Mouse (Mus musculus) urinary bladder, postnatal 25 days (tissue): Measurements from ENCODE around the gene Arhgef9.

Experiments used
- DNase-seq: peaks from one replicate; pipeline ENCODE4 v3.0.0; 2022; ENCODE audit warnings: low spot score

The Arhgef9 gene

GRCm38 (mm10) chrX:95196104-95196919, at the start of gene Arhgef9:
Arhgef9 (minus strand) TSS chrX:95196856.
- DNase-seq = no peak

GRCm38 (mm10) chrX:95238896-95239295, 42.2 kb upstream of the Arhgef9 start:
- no peak for DNase-seq

GRCm38 (mm10) chrX:95195363-95196103, 1.1 kb downstream of the Arhgef9 start:
- no peak for DNase-seq

- DNase-seq = peak; percentile 31
These were observed 20.7 kb downstream of the Arhgef9 start for GRCm38 (mm10) chrX:95175978-95176377.

GRCm38 (mm10) chrX:95166317-95166716, 30.3 kb downstream of the Arhgef9 start:
- DNase-seq = peak; percentile 44

- peak; percentile 5 for DNase-seq
These were observed 31.0 kb downstream of the Arhgef9 start for GRCm38 (mm10) chrX:95165671-95166127.

- DNase-seq = no peak
These were observed 32.5 kb downstream of the Arhgef9 start for GRCm38 (mm10) chrX:95164140-95164539.

- DNase-seq = no peak
These were observed 33.2 kb downstream of the Arhgef9 start for GRCm38 (mm10) chrX:95163452-95163851.

GRCm38 (mm10) chrX:95156833-95157386, 39.7 kb downstream of the Arhgef9 start:
- no peak for DNase-seq

- no peak for DNase-seq
These were observed 58.0 kb downstream of the Arhgef9 start for GRCm38 (mm10) chrX:95138636-95139035.

GRCm38 (mm10) chrX:95133502-95133901, 63.2 kb downstream of the Arhgef9 start:
- no peak for DNase-seq

GRCm38 (mm10) chrX:95132996-95133395, 63.7 kb downstream of the Arhgef9 start:
- DNase-seq = no peak

GRCm38 (mm10) chrX:95131783-95132182, 64.9 kb downstream of the Arhgef9 start:
- DNase-seq = no peak

- DNase-seq = no peak
These were observed 73.2 kb downstream of the Arhgef9 start for GRCm38 (mm10) chrX:95123462-95123861.

GRCm38 (mm10) chrX:95104361-95104760, 92.3 kb downstream of the Arhgef9 start:
- DNase-seq = no peak

- DNase-seq = no peak
These were observed 109.0 kb downstream of the Arhgef9 start for GRCm38 (mm10) chrX:95087674-95088073.

GRCm38 (mm10) chrX:95077013-95077699, 119.5 kb downstream of the Arhgef9 start:
- DNase-seq = no peak

GRCm38 (mm10) chrX:95027907-95028306, 168.7 kb downstream of the Arhgef9 start:
- no peak for DNase-seq

- DNase-seq = peak; percentile 61
These were observed 170.2 kb downstream of the Arhgef9 start, which contains the start of gene Spin4 for GRCm38 (mm10) chrX:95026361-95026892. Spin4 (minus strand) TSS chrX:95026682.

GRCm38 (mm10) chrX:95025779-95026360, 170.8 kb downstream of the Arhgef9 start:
- DNase-seq = peak; percentile 7

GRCm38 (mm10) chrX:95012033-95012432, 184.6 kb downstream of the Arhgef9 start:
- no peak for DNase-seq
